Mouse (Mus musculus) bone marrow, adult 2 months (tissue): ENCODE measurements around the gene Zfhx2.

Source experiments
- CTCF ChIP-seq: fragments of 200-500 bp; IDR thresholded peaks from 2 replicates; pipeline ENCODE4 v1.5.1; 2011; ENCODE audit warnings: low read length, control low read depth; ENCODE audit not compliant: control insufficient read depth, insufficient read depth
- POLR2A ChIP-seq: fragments of 200-500 bp; IDR thresholded peaks from 2 replicates; pipeline ENCODE4 v1.6.1; 2011; ENCODE audit warnings: low read depth, mild to moderate bottlenecking, control low read depth, low read length, borderline replicate concordance; ENCODE audit not compliant: control insufficient read depth

DNA sequence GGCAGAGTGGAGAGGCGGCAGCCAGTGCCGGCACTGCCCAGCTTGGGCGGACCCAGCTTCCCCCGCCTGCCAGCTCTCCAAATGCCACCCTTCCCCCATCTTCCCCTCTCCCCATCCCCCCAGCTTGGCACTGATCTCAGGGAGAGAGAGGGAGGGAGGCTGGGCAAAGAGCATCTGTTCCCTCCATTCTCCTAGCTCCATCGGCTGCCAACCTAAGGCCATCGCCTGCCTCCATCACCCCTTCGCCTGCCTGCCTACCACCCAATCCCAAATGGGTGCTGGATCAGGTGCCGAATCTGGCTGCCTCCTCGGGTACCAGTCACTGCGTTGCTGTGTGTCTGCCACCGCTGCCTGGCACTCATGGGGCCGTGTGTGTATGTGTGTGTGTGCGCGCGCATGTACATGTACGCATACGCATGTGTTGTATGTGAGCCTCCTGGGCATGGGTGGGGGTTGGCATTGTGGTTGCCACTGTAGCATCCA lies 38.4 kb downstream of the Zfhx2 start:
- TF ChIP-seq CTCF (no peak), POLR2A (no peak)
